Mouse (Mus musculus) heart, postnatal 25 days (tissue): ENCODE data around the gene Sstr2. TPM values are rescaled to one million over a fixed set of nuclear protein-coding genes. Genes with fewer than 3 reads are reported as not detected.

Experiments
- DNase-seq: peaks from one replicate; pipeline ENCODE4 v3.0.0; 2022; ENCODE audit warnings: low spot score
- intact Hi-C: fragments of 180-260 bp; cut with DNase I; formaldehyde crosslinking; loops from one replicate; pipeline ENCODE4 v1.15.1; 2025
- total RNA-seq, 2 experiments: library from RNA; stranded (reverse); gene quantifications; 2 replicates each; pipeline ENCODE4 v1.2.3; 2021

Gene Sstr2
- total RNA-seq, result not detected

- DNase-seq, result peak; percentile 20
- intact Hi-C loops, result loop anchor here (5.0 kb wide), 2 partner anchors 322 to 442 kb away; no protein-coding TSS in a partner anchor
Observed at GRCm38 (mm10) chr11:113618672-113619419, at the start of gene Sstr2. Sstr2 (plus strand) TSS chr11:113619342.

DNA sequence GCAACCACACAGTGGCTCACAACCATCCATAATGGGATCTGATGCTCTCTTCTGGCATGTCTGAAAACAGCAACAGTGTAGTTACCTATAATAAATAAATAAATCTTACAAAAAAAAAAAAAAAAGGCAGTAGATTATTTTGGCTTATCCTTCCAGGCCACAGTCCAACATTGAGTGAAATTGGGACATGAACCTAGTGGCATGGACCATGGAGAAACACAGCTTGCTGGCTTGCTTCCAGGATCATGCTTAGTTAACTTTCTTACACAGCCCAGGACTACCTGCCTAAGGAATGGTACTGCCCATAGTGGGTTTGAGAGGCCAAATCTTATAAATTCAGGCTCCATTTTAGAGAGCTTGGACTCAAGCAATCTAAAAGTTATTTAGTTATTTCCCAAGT, 47.5 kb upstream of the Sstr2 start:
- DNase-seq, result no peak

GRCm38 (mm10) chr11:113572641-113573040, 46.5 kb upstream of the Sstr2 start:
- intact Hi-C loops, result no loop called here

More for the DNA sequence above, 47.5 kb upstream of the Sstr2 start:
- intact Hi-C loops, result no loop called here

GRCm38 (mm10) chr11:113577221-113577620, 41.9 kb upstream of the Sstr2 start:
- no peak for DNase-seq
- intact Hi-C loops, result no loop called here

More at GRCm38 (mm10) chr11:113572641-113573040, 46.5 kb upstream of the Sstr2 start:
- DNase-seq, result no peak

GRCm38 (mm10) chr11:113583879-113584661, 35.1 kb upstream of the Sstr2 start:
- DNase-seq, result no peak
- intact Hi-C loops, result no loop called here

DNA sequence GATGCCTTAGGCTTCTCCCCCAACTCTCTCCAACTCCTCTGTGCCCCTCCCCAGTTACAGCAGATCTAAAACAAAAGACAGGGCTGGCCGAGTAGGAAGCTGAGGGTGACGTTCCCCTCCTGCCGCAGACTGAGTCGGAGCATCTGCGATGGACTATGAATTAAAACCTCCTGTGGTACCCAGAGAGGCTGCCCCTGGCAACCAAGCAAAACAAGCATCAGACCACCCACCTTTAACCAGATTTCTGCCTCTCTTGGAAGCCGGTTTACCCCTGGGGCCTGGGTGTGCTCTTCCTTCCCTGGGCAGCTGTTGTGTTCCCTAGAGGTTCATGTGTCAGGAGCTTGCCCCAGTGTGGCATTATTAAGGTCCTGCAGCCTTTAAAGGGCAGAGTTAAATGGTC, 32.7 kb upstream of the Sstr2 start:
- no peak for DNase-seq
- intact Hi-C loops, result no loop called here

DNA sequence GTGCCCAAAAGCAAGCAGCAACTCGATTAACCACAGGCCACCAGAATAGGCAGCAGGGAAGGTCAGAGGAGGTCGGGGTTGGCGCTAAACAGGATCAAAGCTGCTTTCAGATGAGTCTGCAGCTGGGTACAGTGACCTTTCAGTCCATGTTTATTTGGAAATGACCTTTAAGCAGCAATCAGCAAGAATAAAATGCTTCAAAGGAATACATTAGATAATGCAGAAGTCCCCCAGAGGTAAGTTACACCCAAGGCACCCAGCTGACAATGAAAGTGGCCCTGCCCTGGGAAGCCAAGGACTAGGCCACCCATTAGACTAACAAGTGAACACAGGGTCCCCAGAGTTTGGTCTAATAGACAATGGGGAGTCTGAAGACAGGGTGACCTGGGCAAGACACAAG, 30.2 kb upstream of the Sstr2 start:
- no peak for DNase-seq
- intact Hi-C loops, result no loop called here

- intact Hi-C loops, result no loop called here
- DNase-seq, result no peak
Observed at GRCm38 (mm10) chr11:113595144-113595543, 24.0 kb upstream of the Sstr2 start.

- no peak for DNase-seq
- intact Hi-C loops, result no loop called here
Observed at GRCm38 (mm10) chr11:113597632-113598031, 21.5 kb upstream of the Sstr2 start.

DNA sequence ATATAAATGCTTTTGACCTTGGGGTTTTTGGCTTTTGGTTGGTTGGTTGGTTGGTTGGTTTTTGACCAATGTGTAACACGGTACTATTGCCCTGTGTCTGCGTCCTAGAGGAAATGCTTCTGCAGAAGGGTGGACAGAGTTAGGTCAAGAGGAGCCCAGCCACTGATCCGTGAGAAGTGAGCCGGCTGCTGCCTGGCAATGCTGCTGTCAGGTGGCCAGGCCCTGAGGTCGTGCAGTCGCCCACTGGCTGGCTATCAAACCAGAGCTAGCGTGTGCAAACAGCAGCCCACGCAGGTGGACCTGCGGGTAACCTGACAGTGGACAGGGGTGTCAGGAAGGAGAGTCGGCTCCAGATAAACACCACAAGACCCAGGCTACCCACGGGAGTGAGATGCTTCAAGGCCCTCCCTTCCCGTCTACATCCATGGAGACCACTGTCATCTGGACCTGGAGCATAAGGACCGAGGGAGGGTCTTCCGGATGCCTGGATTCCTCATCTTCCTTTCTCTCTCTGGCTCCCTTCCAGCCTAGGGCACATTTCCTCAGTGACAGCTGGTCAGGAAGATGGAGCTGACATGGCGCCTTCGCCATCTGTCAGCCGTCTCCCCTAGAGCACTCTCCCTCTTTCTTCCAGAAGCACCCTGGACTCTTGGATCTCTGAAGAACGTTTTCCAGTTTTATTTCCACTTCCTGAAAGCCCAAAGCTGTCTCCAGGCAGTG, 18.5 kb upstream of the Sstr2 start:
- no peak for DNase-seq
- intact Hi-C loops, result no loop called here

DNA sequence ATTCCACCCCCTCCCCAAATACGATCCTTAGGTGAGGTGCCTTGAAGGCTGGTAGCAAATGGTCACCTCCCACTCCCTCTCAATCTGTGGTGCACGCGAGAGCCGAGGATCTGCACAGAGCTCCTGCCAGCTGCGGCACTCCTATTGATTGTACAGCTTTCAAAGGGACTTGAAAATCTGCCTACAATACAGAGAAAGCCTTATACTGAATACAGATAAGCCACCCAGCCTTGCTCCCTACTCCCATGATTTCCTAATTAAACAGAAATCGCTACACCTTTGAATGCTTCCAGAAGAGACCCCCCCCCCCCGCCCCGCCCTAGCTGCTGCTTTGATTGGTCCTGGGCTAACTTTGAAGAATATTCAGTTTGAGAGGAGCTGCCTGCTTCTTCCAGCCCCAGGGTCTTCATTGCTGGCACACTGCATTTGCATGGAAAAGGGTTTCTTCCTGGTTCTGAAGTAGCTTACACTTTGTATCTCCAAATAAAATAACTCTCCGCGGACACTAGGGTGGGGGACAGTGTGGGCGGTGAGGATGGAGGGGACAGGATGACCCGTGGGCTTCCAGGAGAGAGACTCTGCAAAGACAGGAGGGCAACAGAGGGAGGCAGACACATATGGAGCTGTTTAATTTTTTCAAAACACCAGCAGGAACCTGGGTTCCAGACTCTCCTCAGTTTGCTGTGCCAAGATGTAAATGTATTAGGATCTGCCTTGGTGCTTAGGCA, 17.4 kb upstream of the Sstr2 start:
- intact Hi-C loops, result no loop called here
- no peak for DNase-seq

DNA sequence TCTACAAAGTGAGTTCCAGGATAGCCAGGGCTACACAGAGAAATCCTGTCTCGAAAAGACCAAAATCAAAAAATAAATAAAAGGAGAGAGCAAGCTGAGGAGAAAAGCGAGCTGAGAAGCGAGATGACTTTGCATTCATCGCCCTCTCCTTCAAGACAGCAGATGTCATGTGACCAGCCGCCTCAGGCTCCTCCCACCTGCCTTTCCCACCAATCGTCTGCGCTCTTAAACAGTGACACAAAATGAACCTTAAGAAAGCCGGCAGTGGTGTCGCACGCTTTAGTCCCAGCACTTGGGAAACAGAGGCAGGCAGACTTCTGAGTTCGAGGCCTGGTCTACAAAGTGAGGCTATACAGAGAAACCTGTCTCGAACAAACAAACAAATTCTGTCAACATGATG, 11.6 kb upstream of the Sstr2 start:
- intact Hi-C loops, result no loop called here
- DNase-seq, result no peak

DNA sequence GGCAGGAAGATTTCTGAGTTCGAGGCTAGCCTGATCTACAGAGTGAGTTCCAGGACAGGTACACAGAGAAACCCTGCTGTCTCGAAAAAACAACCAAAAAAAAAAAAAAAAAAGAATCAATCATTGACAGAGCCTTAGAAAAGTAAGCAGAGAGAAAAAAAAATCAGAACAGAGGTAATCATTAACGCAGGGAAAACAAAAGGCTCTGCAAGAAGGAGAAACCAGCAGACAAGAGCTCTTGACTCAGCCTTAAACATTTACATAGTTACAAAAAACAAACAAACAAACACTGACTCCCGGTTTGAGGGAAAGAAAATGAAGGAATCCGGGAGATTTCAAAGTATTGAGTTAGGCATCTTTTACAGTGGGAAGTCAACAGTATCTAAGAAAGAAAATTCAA, 9.6 kb upstream of the Sstr2 start:
- no peak for DNase-seq
- intact Hi-C loops, result no loop called here

DNA sequence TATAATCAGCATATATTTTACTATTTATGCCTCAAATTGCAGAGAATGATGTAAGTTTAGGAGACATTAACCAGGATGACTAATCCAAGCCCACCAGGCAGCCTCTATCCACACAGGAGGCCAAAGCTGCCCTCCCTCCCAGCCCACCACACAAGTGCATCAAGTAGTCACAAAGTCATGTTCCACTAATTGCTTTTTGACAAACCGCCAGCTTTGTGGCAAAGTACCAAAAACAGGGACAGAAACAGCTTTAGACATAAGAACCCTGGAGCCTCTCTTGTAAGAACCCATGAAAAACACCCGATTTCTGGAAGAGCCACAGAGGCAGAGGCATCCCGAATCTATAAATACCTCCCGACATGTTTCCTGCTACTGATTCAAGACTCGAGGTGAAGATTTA, 8.9 kb upstream of the Sstr2 start:
- no peak for DNase-seq
- intact Hi-C loops, result no loop called here

GRCm38 (mm10) chr11:113611112-113611646, 8.0 kb upstream of the Sstr2 start:
- intact Hi-C loops, result no loop called here
- no peak for DNase-seq

GRCm38 (mm10) chr11:113611664-113612611, 7.2 kb upstream of the Sstr2 start:
- intact Hi-C loops, result no loop called here
- DNase-seq, result no peak

DNA sequence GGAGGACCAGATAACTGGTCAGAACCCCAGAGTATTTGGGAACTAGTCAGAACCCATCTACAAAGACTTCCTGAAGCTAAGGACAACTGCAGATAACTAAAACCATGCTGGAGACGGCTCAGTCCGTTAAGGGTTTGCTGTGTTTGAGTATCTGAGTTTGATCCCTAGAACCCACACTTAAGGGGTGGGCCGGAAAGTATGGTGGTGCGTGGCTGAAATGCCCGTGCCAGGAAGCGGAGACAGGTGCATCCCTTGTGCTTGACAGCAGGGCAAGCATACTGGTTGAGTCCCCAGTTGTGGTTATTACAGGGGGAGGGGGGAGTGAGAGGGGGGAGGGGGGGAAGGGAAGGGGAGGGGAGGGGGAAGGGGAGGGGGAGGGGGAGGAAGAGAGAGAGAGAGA, 4.7 kb upstream of the Sstr2 start:
- no peak for DNase-seq
- intact Hi-C loops, result no loop called here

DNA sequence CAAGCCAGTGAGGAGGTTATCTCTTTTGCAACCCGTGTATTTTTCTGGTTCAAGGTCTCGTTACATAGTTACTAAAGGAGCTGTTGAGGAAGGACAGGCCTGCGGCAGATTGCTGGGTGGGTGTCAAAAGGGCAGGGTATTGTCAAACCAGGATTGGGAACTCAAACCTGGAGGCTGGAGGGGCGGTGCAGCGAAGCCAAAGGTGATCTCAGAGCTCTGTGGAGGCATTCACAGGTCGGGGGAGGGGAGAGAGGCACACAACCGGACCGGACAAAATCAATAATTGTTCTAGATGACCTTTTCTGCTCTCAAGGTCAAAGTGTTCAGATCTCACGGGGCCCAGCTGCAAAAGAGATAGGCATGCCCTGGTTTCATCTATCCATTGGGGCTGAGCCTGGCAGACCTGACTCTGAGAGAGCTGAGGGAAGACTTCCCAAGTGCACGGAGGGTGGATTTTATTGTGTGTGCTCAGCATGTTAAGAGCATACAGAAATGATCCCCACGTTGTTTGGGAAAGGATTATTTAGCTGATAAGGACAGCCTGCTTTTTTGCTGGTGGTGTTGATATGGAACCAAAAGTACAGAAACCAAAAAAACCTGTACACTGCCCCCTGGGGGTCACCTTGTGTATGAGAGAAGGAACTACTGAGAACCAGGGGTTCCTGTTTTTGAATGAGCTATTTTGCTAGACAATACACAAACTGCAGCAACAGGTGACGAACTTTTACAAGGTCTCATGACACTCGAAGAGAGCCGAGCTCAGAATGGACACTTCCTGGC, 1.8 kb upstream of the Sstr2 start:
- DNase-seq, result no peak
- intact Hi-C loops, result loop anchor here (5.0 kb wide), 2 partner anchors 320 to 440 kb away; no protein-coding TSS in a partner anchor
